Mouse (Mus musculus) erythroblast, embryonic 14.5 days (primary cell): ENCODE data around the gene Srek1ip1.

Source experiments
- GATA1 ChIP-seq: IDR thresholded peaks from 2 replicates; pipeline ENCODE4 v1.6.1; 2012; ENCODE audit warnings: low read length, inconsistent platforms, mixed read lengths
- TAL1 ChIP-seq: IDR thresholded peaks from 3 replicates; pipeline ENCODE4 v1.6.1; 2012; ENCODE audit warnings: low read length, inconsistent platforms, mixed read lengths

DNA sequence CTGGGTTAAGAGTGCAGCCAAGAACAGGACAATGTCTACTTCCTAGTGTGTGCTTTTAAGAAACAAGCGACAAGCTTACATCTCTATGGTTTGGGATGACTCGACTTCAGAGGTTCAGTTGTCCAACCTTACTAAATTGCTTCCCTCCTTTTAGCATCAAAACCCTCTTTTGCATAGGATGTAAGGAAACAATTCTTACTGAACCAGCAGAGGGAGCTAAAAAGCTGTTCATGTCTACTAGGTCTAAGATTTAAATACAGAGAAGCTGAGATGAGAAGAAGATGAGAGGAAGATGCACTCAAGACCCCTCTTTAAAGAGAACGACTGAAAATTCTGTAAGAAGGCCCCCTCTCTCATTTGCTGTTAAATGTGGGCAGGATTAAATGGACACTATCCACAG, 13.4 kb downstream of the Srek1ip1 start:
- TF ChIP-seq GATA1 (no peak), TAL1 (no peak)
